Mouse (Mus musculus) urinary bladder, postnatal 25 days (tissue): ENCODE measurements around the gene 9530002B09Rik.

ENCODE experiments used
- DNase-seq: peaks from one replicate; pipeline ENCODE4 v3.0.0; 2022; ENCODE audit warnings: low spot score

9530002B09Rik gene

GRCm38 (mm10) chr4:122688975-122689374 is at the start of gene 9530002B09Rik:
Gene 9530002B09Rik (plus strand): TSS chr4:122689275.
- no peak for DNase-seq
